Mouse (Mus musculus) liver, postnatal 0 days (tissue): Measurements from ENCODE around the gene Eepd1.

ENCODE experiments used
- CTCF ChIP-seq: sonication (generic); IDR thresholded peaks from 2 replicates; pipeline ENCODE4 v1.5.1; 2016; ENCODE audit warnings: antibody characterized with exemption, low read depth
- EP300 ChIP-seq: IDR thresholded peaks from 2 replicates; pipeline ENCODE4 v1.6.1; 2016; ENCODE audit warnings: antibody characterized with exemption, low read depth, mild to moderate bottlenecking

DNA sequence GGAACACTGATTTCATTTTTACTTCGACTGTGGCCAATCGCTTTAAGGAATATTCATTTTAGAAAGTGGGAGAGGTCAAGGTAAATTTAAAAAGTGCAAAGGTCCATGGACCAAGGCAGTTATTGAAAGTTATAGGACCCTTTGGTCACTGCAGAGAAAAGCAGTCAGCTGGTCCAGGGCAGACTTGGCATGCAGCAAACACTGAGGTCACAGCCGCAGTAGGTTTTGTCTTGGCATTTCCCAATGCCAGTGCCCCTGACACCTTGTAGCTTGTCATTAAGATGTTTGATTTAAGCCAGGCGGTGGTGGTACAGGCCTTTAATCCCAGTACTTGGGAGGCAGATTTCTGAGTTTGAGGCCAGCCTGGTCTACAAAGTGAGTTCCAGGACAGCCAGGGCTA, 92.8 kb downstream of the Eepd1 start:
- TF ChIP-seq CTCF (no peak), EP300 (no peak)
